Mouse (Mus musculus): ENCODE results near the gene Strn.

GRCm38 (mm10) chr17:78621863-78622262, 115.1 kb downstream of the Strn start:
- no peak for TF ChIP-seq POLR2A (IDR thresholded peaks at IDR 0.05; ENCODE audit: insufficient read length, low read depth)
- no peak for TF ChIP-seq TCF12 (IDR thresholded peaks at IDR 0.05; ENCODE audit: insufficient read depth, poor library complexity, severe bottlenecking)
- no peak for TF ChIP-seq POLR2AphosphoS2 (IDR thresholded peaks at IDR 0.05; ENCODE audit: insufficient read length, low read depth)
